Mouse (Mus musculus) heart, adult 2 months (tissue): Measurements from ENCODE around the gene Padi2.

ENCODE experiments used
- CTCF ChIP-seq: fragments of 200-600 bp; IDR thresholded peaks from 2 replicates; pipeline ENCODE4 v1.8.1; 2022; ENCODE audit warnings: antibody characterized with exemption, mild to moderate bottlenecking, moderate library complexity
- EP300 ChIP-seq: fragments of 200-500 bp; IDR thresholded peaks from 2 replicates; pipeline ENCODE4 v1.6.1; 2011; ENCODE audit warnings: low read depth, low read length, control low read depth; ENCODE audit not compliant: insufficient read depth
- POLR2A ChIP-seq: fragments of 200-500 bp; IDR thresholded peaks from 2 replicates; pipeline ENCODE4 v1.6.1; 2011; ENCODE audit warnings: mild to moderate bottlenecking, low read depth, low read length, control low read depth; ENCODE audit not compliant: insufficient read depth

GRCm38 (mm10) chr4:140986711-140987395 is 80.7 kb downstream of the Padi2 start, which contains the start of gene Atp13a2:
- TF ChIP-seq CTCF: peak; percentile 50
- no peak; the same call in 1 of the 2 replicates for TF ChIP-seq POLR2A
- no peak for TF ChIP-seq EP300
